Mouse (Mus musculus) forebrain, postnatal 0 days (tissue): ENCODE results near the gene Kansl3. TPM values are rescaled to one million over a fixed set of nuclear protein-coding genes. Genes with fewer than 3 reads are reported as not detected.

ENCODE experiments used
- ATAC-seq: fragments of 200-750 bp; cut with Nextera tagmentation; 2 replicates; pipeline ENCODE4 v1.8.0; 2017; ENCODE audit warnings: mild to moderate bottlenecking, moderate library complexity
- DNase-seq: peaks from one replicate; pipeline ENCODE4 v3.0.0-alpha.2; 2015
- H3K27ac ChIP-seq: fragments of 300-500 bp; sonication (generic); 2 replicates; pipeline ENCODE4 v1.5.1; 2014; ENCODE audit warnings: low read depth, mild to moderate bottlenecking, antibody characterized with exemption, low read length, moderate library complexity, mixed read lengths
- H3K27me3 ChIP-seq: fragments of 300-500 bp; sonication (generic); 2 replicates; pipeline ENCODE4 v1.6.1; 2014; ENCODE audit warnings: mild to moderate bottlenecking, low read length, mixed read lengths; ENCODE audit not compliant: insufficient read depth
- H3K36me3 ChIP-seq: fragments of 300-500 bp; sonication (generic); 2 replicates; pipeline ENCODE4 v1.6.1; 2014; ENCODE audit warnings: mild to moderate bottlenecking, moderate library complexity; ENCODE audit not compliant: insufficient read depth
- H3K4me1 ChIP-seq: fragments of 300-500 bp; sonication (generic); 2 replicates; pipeline ENCODE4 v1.6.1; 2014; ENCODE audit warnings: antibody characterized with exemption; ENCODE audit not compliant: insufficient read depth
- H3K4me2 ChIP-seq: fragments of 300-500 bp; sonication (generic); 2 replicates; pipeline ENCODE4 v1.6.1; 2014; ENCODE audit warnings: low read depth, mild to moderate bottlenecking, moderate library complexity
- H3K4me3 ChIP-seq: fragments of 300-500 bp; sonication (generic); 2 replicates; pipeline ENCODE4 v1.5.1; 2014; ENCODE audit warnings: low read depth, low read length, mixed read lengths
- H3K9ac ChIP-seq: fragments of 300-500 bp; sonication (generic); 2 replicates; pipeline ENCODE4 v1.6.1; 2014; ENCODE audit warnings: mild to moderate bottlenecking
- H3K9me3 ChIP-seq: fragments of 300-500 bp; sonication (generic); 2 replicates; pipeline ENCODE4 v1.6.1; 2016; ENCODE audit warnings: low read length
- CTCF ChIP-seq: sonication (generic); IDR thresholded peaks from 2 replicates; pipeline ENCODE4 v1.5.1; 2016; ENCODE audit warnings: antibody characterized with exemption, control low read depth, low read depth
- WGBS: fragments of 180-500 bp; shearing (Covaris S2); extraction: QIAGEN DNeasy Blood & Tissue Kit; methylation state at CpG from one replicate; pipeline ENCODE4 v1.1.7; 2014; 5-methylcytosine and 5-hydroxymethylcytosine counted together
- polyA plus RNA-seq: library from polyadenylated mRNA; unstranded; fragments of >200 nt; fragmentation: Nextera tagmentation; extraction: Ambion mirVana; gene quantifications from 2 replicates; pipeline ENCODE4 v1.2.1, GENCODE M21; 2015
- total RNA-seq: library from RNA; depleted of rRNA; stranded (reverse); fragments of >200 nt; gene quantifications from 2 replicates; pipeline ENCODE4 v1.2.3, GENCODE M21; 2014

Gene Kansl3
- total and polyA plus RNA-seq, 2 experiments from 2014 or later, result 27.8 to 53.6 TPM

- Histone ChIP-seq H3K27me3 (no peaks in the 10 kb centered on the region), H3K4me3 (no peak overlapping the region), H3K4me2 (no peak overlapping the region), H3K27ac (no peak overlapping the region), H3K36me3 (no peaks in the 10 kb centered on the region; the same call in 1 of the 2 replicates), H3K9ac (no peak overlapping the region), H3K4me1 (no peaks in the 10 kb centered on the region), H3K9me3 (no peaks in the 10 kb centered on the region)
- 76% methylated on average over 11 of the region's 11 CpGs for WGBS
- ATAC-seq, result 0 out of 2 replicates have a peak, but pooled peaks have one; percentile 17
- DNase-seq, result no peak
- peak; percentile 20 for TF ChIP-seq CTCF
Observed at GRCm38 (mm10) chr1:36321829-36322573, 47.0 kb downstream of the Kansl3 start.

- no peak for TF ChIP-seq CTCF
- no peak overlapping the region for H3K9ac ChIP-seq
- no peak overlapping the region for H3K4me3 ChIP-seq
- H3K36me3 ChIP-seq, result no peaks in the 10 kb centered on the region; the same call in 1 of the 2 replicates
- H3K4me2 ChIP-seq, result no peak overlapping the region
- ATAC-seq (no peak), DNase-seq (no peak)
- WGBS, result 86% methylated on average over 2 of the region's 2 CpGs
- H3K27ac ChIP-seq, result no peak overlapping the region
- H3K4me1 ChIP-seq, result no peaks in the 10 kb centered on the region
- H3K9me3 ChIP-seq, result no peaks in the 10 kb centered on the region
- H3K27me3 ChIP-seq, result no peaks in the 10 kb centered on the region
Observed at GRCm38 (mm10) chr1:36321164-36321563, 47.8 kb downstream of the Kansl3 start.

GRCm38 (mm10) chr1:36315776-36316100 is 53.2 kb downstream of the Kansl3 start:
- Histone ChIP-seq H3K36me3 (no peaks in the 10 kb centered on the region), H3K27me3 (no peaks in the 10 kb centered on the region), H3K4me3 (no peak overlapping the region), H3K27ac (no peak overlapping the region), H3K4me2 (no peak overlapping the region), H3K9ac (no peak overlapping the region), H3K4me1 (no peaks in the 10 kb centered on the region), H3K9me3 (no peaks in the 10 kb centered on the region)
- ATAC-seq (no peak), DNase-seq (no peak)
- WGBS, result 81% methylated on average over 2 of the region's 2 CpGs
- no peak for TF ChIP-seq CTCF

- Histone ChIP-seq H3K9ac (no peak overlapping the region), H3K4me2 (no peak overlapping the region), H3K27me3 (no peaks in the 10 kb centered on the region), H3K4me3 (no peak overlapping the region), H3K4me1 (no peaks in the 10 kb centered on the region), H3K27ac (no peak overlapping the region), H3K9me3 (no peaks in the 10 kb centered on the region), H3K36me3 (no peaks in the 10 kb centered on the region)
- WGBS, result 88% methylated on average over 11 of the region's 11 CpGs
- DNase-seq (no peak), ATAC-seq (peak; percentile 44; the same call in 1 of the 2 replicates)
- TF ChIP-seq CTCF, result no peak
Observed at GRCm38 (mm10) chr1:36314959-36315775, 53.8 kb downstream of the Kansl3 start.

DNA sequence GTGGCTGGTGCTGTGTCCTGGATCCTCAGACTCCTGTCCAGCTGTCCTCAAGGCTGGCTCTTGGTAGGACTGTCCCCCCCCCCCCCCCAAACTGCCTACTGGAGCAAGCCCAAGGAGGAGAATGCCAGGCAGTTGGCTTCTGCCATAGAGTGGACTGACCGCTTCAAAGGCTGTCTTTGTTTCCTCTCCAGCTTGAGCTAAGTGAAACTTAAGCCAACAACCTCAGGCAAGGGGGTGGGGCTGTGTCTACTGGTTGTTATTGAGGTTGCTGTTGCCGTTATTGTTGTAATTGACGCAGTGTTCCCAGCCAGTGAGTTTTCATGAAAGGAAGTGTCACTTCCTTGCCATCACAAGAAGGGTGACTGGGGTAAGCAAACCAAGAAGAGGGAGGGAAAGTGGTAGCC is 59.5 kb downstream of the Kansl3 start:
- TF ChIP-seq CTCF, result no peak
- Histone ChIP-seq H3K36me3 (no peaks in the 10 kb centered on the region), H3K4me1 (peaks cover 6% of the 10 kb centered on the region; the same call in 1 of the 2 replicates), H3K9ac (no peak overlapping the region), H3K27me3 (peaks cover 11% of the 10 kb centered on the region), H3K4me2 (peak overlapping the region; percentile 95; the same call in 1 of the 2 replicates), H3K27ac (no peak overlapping the region), H3K4me3 (no peak overlapping the region), H3K9me3 (no peaks in the 10 kb centered on the region)
- DNase-seq (peak; percentile 38), ATAC-seq (peak; percentile 14)
- 9% methylated on average over 3 of the region's 3 CpGs for WGBS

- Histone ChIP-seq H3K4me3 (no peak overlapping the region), H3K4me2 (peak overlapping the region; percentile 95), H3K4me1 (peaks cover 6% of the 10 kb centered on the region; the same call in 1 of the 2 replicates), H3K27me3 (peaks cover 11% of the 10 kb centered on the region), H3K9ac (no peak overlapping the region), H3K36me3 (no peaks in the 10 kb centered on the region), H3K27ac (no peak overlapping the region), H3K9me3 (no peaks in the 10 kb centered on the region)
- WGBS, result 53% methylated on average over 9 of the region's 9 CpGs
- TF ChIP-seq CTCF, result no peak
- DNase-seq (no peak), ATAC-seq (no peak)
Observed at GRCm38 (mm10) chr1:36308966-36309475, 60.0 kb downstream of the Kansl3 start.

- Histone ChIP-seq H3K9me3 (no peaks in the 10 kb centered on the region), H3K4me1 (peaks cover 6% of the 10 kb centered on the region; the same call in 1 of the 2 replicates), H3K36me3 (no peaks in the 10 kb centered on the region), H3K4me3 (peak overlapping the region; percentile 55), H3K27me3 (peaks cover 11% of the 10 kb centered on the region), H3K27ac (no peak overlapping the region), H3K4me2 (peak overlapping the region; percentile 95), H3K9ac (peak overlapping the region; percentile 46)
- TF ChIP-seq CTCF, result no peak
- 7% methylated on average over 12 of the region's 12 CpGs for WGBS
- DNase-seq, result no peak
- ATAC-seq, result no peak
Observed at GRCm38 (mm10) chr1:36308451-36308901, 60.5 kb downstream of the Kansl3 start.
